10 mouse cellular contexts compared by ENCODE assay signal in genomic region chr2:155641540-155642472, GRCm38 (mm10). TPM values are rescaled to one million over a fixed set of nuclear protein-coding genes. Genes with fewer than 3 reads are reported as not detected.
A peak's percentile ranks its signal among the peaks of the same experiment; 100 is the strongest.
DNase-seq lines count a peak whose midpoint lies in the region; ATAC-seq and TF ChIP-seq lines count a peak whose summit lies in the region.
"Had no signal": no experiment of that assay in that cellular context is flagged by ENCODE, and none has a peak within 500 bp of the region (broad histone marks: within the 10 kb centered on the region; RNA-seq: fewer than 3 reads in every experiment).

No protein-coding gene starts in this region.

- no peak overlapping the region for H3K4me2 ChIP-seq in liver, embryonic 13.5 days
- H3K4me2 ChIP-seq in liver, embryonic 12.5 days: no peak overlapping the region
- H3K4me2 ChIP-seq in intestine, embryonic 16.5 days (ENCODE audit: low read depth, low read length): peak overlapping the region; percentile 9; the same call in 1 of the 2 replicates
- no peak overlapping the region for H3K4me2 ChIP-seq in midbrain, postnatal 0 days (ENCODE audit: low read depth, low read length, poor library complexity, severe bottlenecking)

- WGBS in liver, embryonic 13.5 days (ENCODE audit: insufficient replicate concordance): 76% methylated on average over 18 of the region's 18 CpGs
- WGBS in liver, embryonic 12.5 days (ENCODE audit: insufficient replicate concordance): 82% methylated on average over 18 of the region's 18 CpGs
- WGBS in intestine, embryonic 16.5 days: 64% methylated on average over 18 of the region's 18 CpGs
- 69% methylated on average over 18 of the region's 18 CpGs for WGBS in midbrain, postnatal 0 days

- peaks cover 88% of the 10 kb centered on the region for H3K36me3 ChIP-seq in liver, embryonic 13.5 days
- peaks cover 95% of the 10 kb centered on the region for H3K36me3 ChIP-seq in liver, embryonic 12.5 days
- peaks cover 31% of the 10 kb centered on the region for H3K36me3 ChIP-seq in intestine, embryonic 16.5 days (ENCODE audit: control insufficient read depth, insufficient read depth, low read length)
- peaks cover 76% of the 10 kb centered on the region for H3K36me3 ChIP-seq in midbrain, postnatal 0 days (ENCODE audit: insufficient read depth, low read length)

- H3K4me3 ChIP-seq in liver, embryonic 13.5 days (replicated peaks): no peak overlapping the region
- H3K4me3 ChIP-seq in liver, embryonic 12.5 days: no peak overlapping the region
- no peak overlapping the region for H3K4me3 ChIP-seq in intestine, embryonic 16.5 days (ENCODE audit: low read length)
- H3K4me3 ChIP-seq in midbrain, postnatal 0 days (ENCODE audit: low read depth, low read length): no peak overlapping the region

- no peak overlapping the region for H3K27ac ChIP-seq in liver, embryonic 13.5 days
- H3K27ac ChIP-seq in liver, embryonic 12.5 days: no peak overlapping the region
- peak overlapping the region; percentile 87 for H3K27ac ChIP-seq in intestine, embryonic 16.5 days (ENCODE audit: low read length)
- no peak overlapping the region for H3K27ac ChIP-seq in midbrain, postnatal 0 days (ENCODE audit: low read depth, low read length)

- intact Hi-C loops in gastrocnemius, postnatal 36 days (cut with DNase I): no loop called here

- no peaks in the 10 kb centered on the region for H3K27me3 ChIP-seq in liver, embryonic 13.5 days
- no peaks in the 10 kb centered on the region for H3K27me3 ChIP-seq in liver, embryonic 12.5 days (replicated peaks)
- no peaks in the 10 kb centered on the region for H3K27me3 ChIP-seq in intestine, embryonic 16.5 days (replicated peaks; ENCODE audit: control insufficient read depth, insufficient read depth, low read length)
- no peaks in the 10 kb centered on the region for H3K27me3 ChIP-seq in midbrain, postnatal 0 days (ENCODE audit: insufficient read depth, low read length)

- no peak for DNase-seq in liver, embryonic 13.5 days
- DNase-seq in cerebellum, postnatal 14 days: peak; percentile 49 to 53
- DNase-seq in midbrain, postnatal 0 days (ENCODE audit: low spot score): peak; percentile 70
- DNase-seq in layer of hippocampus, adult 9-10 months (ENCODE audit: low spot score): no peak
- no peak for DNase-seq in gastrocnemius, postnatal 36 days
- DNase-seq in ovary, postnatal 10 days (ENCODE audit: low spot score): no peak
- DNase-seq: lung, postnatal 4 days; spleen, adult 18-20 months had no signal

- no peak overlapping the region for H3K9ac ChIP-seq in liver, embryonic 13.5 days
- H3K9ac ChIP-seq in liver, embryonic 12.5 days: no peak overlapping the region
- H3K9ac ChIP-seq in intestine, embryonic 16.5 days (ENCODE audit: low read depth, low read length): peak overlapping the region; percentile 48
- H3K9ac ChIP-seq in midbrain, postnatal 0 days (replicated peaks; ENCODE audit: low read length, poor library complexity, severe bottlenecking): no peak overlapping the region

- TF ChIP-seq CTCF in midbrain, postnatal 0 days (IDR thresholded peaks at IDR 0.05): no peak

- H3K9me3 ChIP-seq in liver, embryonic 13.5 days (replicated peaks): no peaks in the 10 kb centered on the region
- no peaks in the 10 kb centered on the region for H3K9me3 ChIP-seq in liver, embryonic 12.5 days (replicated peaks)
- H3K9me3 ChIP-seq in intestine, embryonic 16.5 days (ENCODE audit: control insufficient read depth, low read length): no peaks in the 10 kb centered on the region
- H3K9me3 ChIP-seq in midbrain, postnatal 0 days (ENCODE audit: low read length): no peaks in the 10 kb centered on the region

- H3K4me1 ChIP-seq in liver, embryonic 13.5 days (replicated peaks): peaks cover 5% of the 10 kb centered on the region; the same call in 1 of the 2 replicates
- H3K4me1 ChIP-seq in liver, embryonic 12.5 days: no peaks in the 10 kb centered on the region
- peaks cover 12% of the 10 kb centered on the region for H3K4me1 ChIP-seq in intestine, embryonic 16.5 days (ENCODE audit: control insufficient read depth, insufficient read depth, low read length)
- H3K4me1 ChIP-seq in midbrain, postnatal 0 days (ENCODE audit: insufficient read depth, low read length): no peaks in the 10 kb centered on the region

- 0 out of 2 replicates have a peak, but pooled peaks have one; percentile 22 for ATAC-seq in liver, embryonic 13.5 days (ENCODE audit: low read depth)
- no peak for ATAC-seq in liver, embryonic 12.5 days
- peak; percentile 96 for ATAC-seq in intestine, embryonic 16.5 days
- no peak for ATAC-seq in midbrain, postnatal 0 days (ENCODE audit: low FRiP score)

RNA-seq across cellular contexts. Expression of gene Myh7b, which starts 30.8 kb away (rescaled TPM):
- polyA plus RNA-seq in liver, embryonic 13.5 days (2015; fragmentation: Nextera tagmentation; extraction: Ambion mirVana): 2.2 TPM in 2 replicates
- 6.0 TPM in 2 replicates for polyA plus RNA-seq in liver, embryonic 12.5 days (2016; fragmentation: Nextera tagmentation; extraction: Ambion mirVana)
- 0.77 and 1.3 TPM in 2 replicates for polyA plus RNA-seq in intestine, embryonic 16.5 days (2015; fragmentation: Nextera tagmentation; extraction: Ambion mirVana)
- total RNA-seq in midbrain, postnatal 0 days (2014; rRNA removed): 0.14 and 0.38 TPM in 2 replicates
- 1.5 and 3.4 TPM in 2 replicates for polyA plus RNA-seq in midbrain, postnatal 0 days (2015; fragmentation: Nextera tagmentation; extraction: Ambion mirVana)
- 1 to 10 TPM; 1.9 to 6.8 TPM for total RNA-seq in gastrocnemius, postnatal 36 days (2021)

RNA-seq across cellular contexts. Expression of gene Gss, which starts 49.2 kb away (rescaled TPM):
- polyA plus RNA-seq in liver, embryonic 13.5 days (2015; fragmentation: Nextera tagmentation; extraction: Ambion mirVana): 67.3 and 68.2 TPM in 2 replicates
- polyA plus RNA-seq in liver, embryonic 12.5 days (2016; fragmentation: Nextera tagmentation; extraction: Ambion mirVana): 64.0 and 64.1 TPM in 2 replicates
- 143 and 158 TPM in 2 replicates for polyA plus RNA-seq in intestine, embryonic 16.5 days (2015; fragmentation: Nextera tagmentation; extraction: Ambion mirVana)
- 9.2 and 12.9 TPM in 2 replicates for total RNA-seq in midbrain, postnatal 0 days (2014; rRNA removed)
- 11.6 and 12.1 TPM in 2 replicates for polyA plus RNA-seq in midbrain, postnatal 0 days (2015; fragmentation: Nextera tagmentation; extraction: Ambion mirVana)
- 1 to 10 TPM; 3.7 to 6.0 TPM for total RNA-seq in gastrocnemius, postnatal 36 days (2021)

RNA-seq across cellular contexts. Expression of gene Trpc4ap, which starts 50.4 kb away (rescaled TPM):
- 50.8 and 59.8 TPM in 2 replicates for polyA plus RNA-seq in liver, embryonic 13.5 days (2015; fragmentation: Nextera tagmentation; extraction: Ambion mirVana)
- 78.5 and 80.9 TPM in 2 replicates for polyA plus RNA-seq in liver, embryonic 12.5 days (2016; fragmentation: Nextera tagmentation; extraction: Ambion mirVana)
- polyA plus RNA-seq in intestine, embryonic 16.5 days (2015; fragmentation: Nextera tagmentation; extraction: Ambion mirVana): 99.3 and 103 TPM in 2 replicates
- 148 and 155 TPM in 2 replicates for total RNA-seq in midbrain, postnatal 0 days (2014; rRNA removed)
- 121 and 122 TPM in 2 replicates for polyA plus RNA-seq in midbrain, postnatal 0 days (2015; fragmentation: Nextera tagmentation; extraction: Ambion mirVana)
- total RNA-seq in gastrocnemius, postnatal 36 days (2021): 10 to 100 TPM; 85.8 to 90.9 TPM

Comparison
In these comparisons a context has a peak if more than half of its experiments do, and no peak if none do; other contexts are left out.
1. ATAC-seq: peak in liver, embryonic 13.5 days (single experiment) and intestine, embryonic 16.5 days (single experiment); none in liver, embryonic 12.5 days (single experiment) and midbrain, postnatal 0 days (single experiment).
2. DNase-seq: peak in cerebellum, postnatal 14 days (2 of 2) and midbrain, postnatal 0 days (single experiment); none in liver, embryonic 13.5 days (single experiment), layer of hippocampus, adult 9-10 months (single experiment), gastrocnemius, postnatal 36 days (0 of 2) and ovary, postnatal 10 days (single experiment).